Mouse (Mus musculus) liver, postnatal 0 days (tissue): Measurements from ENCODE around the gene Man1c1. TPM values are rescaled to one million over a fixed set of nuclear protein-coding genes. Genes with fewer than 3 reads are reported as not detected.

Experiments
- ATAC-seq: fragments of 200-750 bp; cut with Nextera tagmentation; 2 replicates; pipeline ENCODE4 v1.8.0; 2017; ENCODE audit warnings: mild to moderate bottlenecking, moderate library complexity
- DNase-seq: peaks from one replicate; pipeline ENCODE4 v3.0.0-alpha.2; 2016
- H3K27ac ChIP-seq: fragments of 300-500 bp; sonication (generic); 2 replicates; pipeline ENCODE4 v1.5.1; 2014; ENCODE audit warnings: antibody characterized with exemption, moderate library complexity, mild to moderate bottlenecking, low read depth
- H3K27me3 ChIP-seq: fragments of 300-500 bp; sonication (generic); 2 replicates; pipeline ENCODE4 v1.6.1; 2014; ENCODE audit warnings: low read length, control low read depth, mixed read lengths; ENCODE audit not compliant: insufficient read depth
- H3K36me3 ChIP-seq: fragments of 300-500 bp; sonication (generic); replicated peaks from 2 replicates; pipeline ENCODE4 v1.6.1; 2014; ENCODE audit warnings: mild to moderate bottlenecking, control low read depth, low read length, moderate library complexity, mixed read lengths; ENCODE audit not compliant: insufficient read depth
- H3K4me1 ChIP-seq: fragments of 300-500 bp; sonication (generic); 2 replicates; pipeline ENCODE4 v1.6.1; 2014; ENCODE audit warnings: antibody characterized with exemption, mild to moderate bottlenecking, control low read depth; ENCODE audit not compliant: insufficient read depth
- H3K4me2 ChIP-seq: fragments of 300-500 bp; sonication (generic); 2 replicates; pipeline ENCODE4 v1.6.1; 2014; ENCODE audit warnings: low read depth, mild to moderate bottlenecking, low read length, moderate library complexity, mixed read lengths
- H3K4me3 ChIP-seq: fragments of 300-500 bp; sonication (generic); 2 replicates; pipeline ENCODE4 v1.5.1; 2014; ENCODE audit warnings: low read depth, low read length
- H3K9ac ChIP-seq: fragments of 300-500 bp; sonication (generic); replicated peaks from 2 replicates; pipeline ENCODE4 v1.6.1; 2014; ENCODE audit warnings: mild to moderate bottlenecking, moderate library complexity
- H3K9me3 ChIP-seq: fragments of 300-500 bp; sonication (generic); 2 replicates; pipeline ENCODE4 v1.6.1; 2016; ENCODE audit warnings: mild to moderate bottlenecking, control low read depth, low read length, mixed read lengths
- CTCF ChIP-seq: sonication (generic); IDR thresholded peaks from 2 replicates; pipeline ENCODE4 v1.5.1; 2016; ENCODE audit warnings: antibody characterized with exemption, low read depth
- EP300 ChIP-seq: IDR thresholded peaks from 2 replicates; pipeline ENCODE4 v1.6.1; 2016; ENCODE audit warnings: antibody characterized with exemption, low read depth, mild to moderate bottlenecking
- WGBS: fragments of 180-500 bp; shearing (Covaris S2); extraction: QIAGEN DNeasy Blood & Tissue Kit; methylation state at CpG from one replicate; pipeline ENCODE4 v1.1.7; 2014; ENCODE audit not compliant: insufficient replicate concordance; 5-methylcytosine and 5-hydroxymethylcytosine counted together
- polyA plus RNA-seq: library from polyadenylated mRNA; unstranded; fragments of >200 nt; fragmentation: Nextera tagmentation; extraction: Ambion mirVana; gene quantifications from 2 replicates; pipeline ENCODE4 v1.2.1, GENCODE M21; 2015

The Man1c1 gene
- polyA plus RNA-seq, 1 experiment from 2014 or later, result 1.5 TPM

DNA sequence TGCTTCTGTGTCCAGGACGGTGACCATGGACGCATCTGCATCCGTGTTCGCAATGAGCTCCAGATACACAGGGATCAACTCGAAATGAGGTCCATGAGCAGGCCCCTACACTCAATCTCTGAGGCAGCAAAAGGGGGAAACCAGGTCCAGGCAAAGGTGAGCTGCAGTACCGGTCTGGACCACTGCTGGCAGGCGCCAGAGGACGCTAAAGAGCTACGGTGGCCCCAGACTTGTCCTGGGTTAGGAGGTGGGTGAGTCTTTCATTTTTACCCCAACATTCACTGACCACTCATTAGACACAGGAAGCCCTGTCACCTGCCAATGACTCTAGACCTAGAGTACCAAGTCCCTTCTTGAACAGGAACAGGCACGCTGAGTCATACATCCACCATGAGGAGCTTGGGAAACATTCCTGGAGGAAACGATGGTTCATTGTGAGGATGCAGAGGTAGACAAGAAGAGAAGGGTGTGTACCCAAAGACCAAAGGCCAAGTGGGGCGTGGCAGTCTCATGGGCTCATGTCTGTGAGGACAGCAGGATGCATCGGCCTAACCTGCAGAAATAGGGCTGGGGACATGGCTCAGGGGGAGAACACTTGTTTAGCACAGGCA, 21.8 kb upstream of the Man1c1 start:
- Histone ChIP-seq H3K4me3 (no peak overlapping the region), H3K4me2 (no peak overlapping the region), H3K27me3 (no peaks in the 10 kb centered on the region), H3K9ac (no peak overlapping the region), H3K27ac (no peak overlapping the region), H3K9me3 (no peaks in the 10 kb centered on the region), H3K4me1 (peaks cover 5% of the 10 kb centered on the region), H3K36me3 (no peaks in the 10 kb centered on the region)
- ATAC-seq (no peak), DNase-seq (no peak)
- 75% methylated on average over 13 of the region's 13 CpGs for WGBS
- no peak for TF ChIP-seq EP300
- TF ChIP-seq CTCF, result peak; percentile 60

DNA sequence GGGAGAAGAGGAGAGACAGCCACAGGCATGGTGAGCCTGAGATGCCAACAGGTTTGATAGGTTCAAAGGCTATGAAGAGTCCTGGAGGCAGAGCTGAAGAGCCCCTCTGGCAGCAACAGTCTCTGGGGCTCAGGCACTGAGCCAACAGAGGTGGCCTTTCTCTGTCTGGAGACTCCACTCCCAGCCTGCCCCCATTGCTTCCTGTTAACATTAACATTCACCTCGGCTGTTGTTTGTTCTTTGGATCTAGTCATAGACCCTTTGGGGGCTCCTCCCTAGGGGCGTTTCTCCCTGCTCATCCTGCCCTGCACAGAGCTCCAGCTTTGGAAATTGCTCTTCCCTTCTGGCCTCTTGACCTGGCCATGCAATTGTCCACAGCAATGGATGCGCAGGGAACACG, 20.9 kb upstream of the Man1c1 start:
- Histone ChIP-seq H3K4me3 (no peak overlapping the region), H3K4me2 (no peak overlapping the region), H3K27ac (no peak overlapping the region), H3K9me3 (no peaks in the 10 kb centered on the region), H3K9ac (no peak overlapping the region), H3K4me1 (peaks cover 2% of the 10 kb centered on the region; the same call in 1 of the 2 replicates), H3K36me3 (no peaks in the 10 kb centered on the region), H3K27me3 (no peaks in the 10 kb centered on the region)
- 44% methylated on average over 4 of the region's 4 CpGs for WGBS
- DNase-seq, result no peak
- no peak for ATAC-seq
- TF ChIP-seq EP300, result no peak
- no peak for TF ChIP-seq CTCF

DNA sequence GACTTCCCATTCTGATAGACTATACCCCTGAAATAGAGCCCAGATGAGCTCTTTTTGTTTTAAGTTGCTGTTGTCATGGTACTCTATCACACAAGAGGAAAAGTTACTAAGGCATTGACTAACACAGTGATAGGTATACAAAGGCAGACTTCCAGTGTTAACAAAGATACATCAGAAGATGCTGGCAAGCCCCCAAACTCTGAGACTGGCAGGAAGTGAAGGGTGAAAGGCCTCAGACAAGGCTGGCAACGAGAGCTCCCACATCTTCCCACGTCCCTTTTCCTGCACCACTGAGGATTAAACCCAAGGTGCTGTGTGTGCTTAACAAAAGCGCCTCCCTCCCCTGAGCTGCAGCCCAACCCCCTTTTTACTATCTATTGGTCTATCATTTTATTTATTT, 19.2 kb upstream of the Man1c1 start:
- 56% methylated on average over 3 of the region's 3 CpGs for WGBS
- Histone ChIP-seq H3K4me2 (no peak overlapping the region), H3K9me3 (no peaks in the 10 kb centered on the region), H3K27me3 (no peaks in the 10 kb centered on the region), H3K4me3 (no peak overlapping the region), H3K4me1 (0 out of 2 replicates have a peak, but pooled peaks cover 8% of the 10 kb centered on the region), H3K36me3 (no peaks in the 10 kb centered on the region), H3K9ac (no peak overlapping the region), H3K27ac (no peak overlapping the region)
- ATAC-seq (no peak), DNase-seq (no peak)
- TF ChIP-seq EP300 (no peak), CTCF (no peak)

GRCm38 (mm10) chr4:134721076-134721475, 17.0 kb upstream of the Man1c1 start:
- 87% methylated on average over 6 of the region's 6 CpGs for WGBS
- Histone ChIP-seq H3K4me3 (no peak overlapping the region), H3K4me2 (no peak overlapping the region), H3K4me1 (0 out of 2 replicates have a peak, but pooled peaks cover 8% of the 10 kb centered on the region), H3K9me3 (no peaks in the 10 kb centered on the region), H3K27ac (no peak overlapping the region), H3K36me3 (no peaks in the 10 kb centered on the region), H3K27me3 (no peaks in the 10 kb centered on the region), H3K9ac (no peak overlapping the region)
- DNase-seq (no peak), ATAC-seq (no peak)
- TF ChIP-seq CTCF, result no peak
- no peak for TF ChIP-seq EP300

- DNase-seq, result no peak
- no peaks in the 10 kb centered on the region for H3K27me3 ChIP-seq
- no peak overlapping the region for H3K27ac ChIP-seq
- no peaks in the 10 kb centered on the region for H3K9me3 ChIP-seq
- no peak overlapping the region for H3K4me2 ChIP-seq
- no peak for TF ChIP-seq CTCF
- TF ChIP-seq EP300, result no peak
- ATAC-seq, result no peak
- H3K9ac ChIP-seq, result no peak overlapping the region
- no peak overlapping the region for H3K4me3 ChIP-seq
- WGBS, result 71% methylated on average over 3 of the region's 3 CpGs
- no peaks in the 10 kb centered on the region for H3K36me3 ChIP-seq
- 0 out of 2 replicates have a peak, but pooled peaks cover 8% of the 10 kb centered on the region for H3K4me1 ChIP-seq
These were observed 16.3 kb upstream of the Man1c1 start for GRCm38 (mm10) chr4:134720371-134720770.

- Histone ChIP-seq H3K27ac (no peak overlapping the region), H3K4me2 (no peak overlapping the region), H3K4me1 (0 out of 2 replicates have a peak, but pooled peaks cover 8% of the 10 kb centered on the region), H3K36me3 (no peaks in the 10 kb centered on the region), H3K9ac (no peak overlapping the region), H3K4me3 (no peak overlapping the region), H3K27me3 (no peaks in the 10 kb centered on the region), H3K9me3 (no peaks in the 10 kb centered on the region)
- ATAC-seq (peak; percentile 90), DNase-seq (peak; percentile 39)
- no peak for TF ChIP-seq CTCF
- peak; percentile 58; the same call in 1 of the 2 replicates for TF ChIP-seq EP300
- WGBS, result 45% methylated on average over 8 of the region's 8 CpGs
These were observed 15.4 kb upstream of the Man1c1 start for GRCm38 (mm10) chr4:134719489-134719888.
